In the genomic region with DNA sequence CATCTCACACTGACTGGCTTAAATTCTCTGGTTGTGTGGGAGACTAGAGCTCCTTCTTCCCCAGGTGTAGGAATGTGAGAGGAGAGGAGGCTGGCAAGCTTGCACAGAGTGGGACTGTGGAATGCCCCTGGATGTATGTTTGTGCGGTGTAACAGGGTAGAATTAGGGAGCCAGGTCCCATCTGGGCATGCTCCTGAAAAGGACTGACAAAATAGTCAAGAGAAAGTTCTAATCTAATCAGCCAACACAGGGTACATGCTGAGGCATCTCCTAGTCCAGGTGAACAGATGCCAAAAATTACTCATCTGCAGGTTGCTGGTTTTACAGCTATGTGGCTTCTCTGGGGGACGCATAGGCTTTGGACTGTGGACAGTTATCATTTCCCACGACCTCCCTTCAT, we compare ENCODE assay signal across 11 mouse cellular contexts. TPM values are rescaled to one million over a fixed set of nuclear protein-coding genes. Genes with fewer than 3 reads are reported as not detected.
DNase-seq lines count a peak whose midpoint lies in the region; ATAC-seq and TF ChIP-seq lines count a peak whose summit lies in the region.
"Had no signal": no experiment of that assay in that cellular context is flagged by ENCODE, and none has a peak within 500 bp of the region (broad histone marks: within the 10 kb centered on the region; RNA-seq: fewer than 3 reads in every experiment).

No protein-coding gene starts in this region.

- H3K4me1 ChIP-seq in heart, embryonic 12.5 days (replicated peaks), result peaks cover 13% of the 10 kb centered on the region
- peaks cover 19% of the 10 kb centered on the region for H3K4me1 ChIP-seq in embryonic facial prominence, embryonic 10.5 days
- peaks cover 14% of the 10 kb centered on the region for H3K4me1 ChIP-seq in forebrain, postnatal 0 days (ENCODE audit: insufficient read depth)
- peaks cover 21% of the 10 kb centered on the region for H3K4me1 ChIP-seq in midbrain, embryonic 13.5 days (replicated peaks)

- no peak for TF ChIP-seq CTCF in forebrain, postnatal 0 days (IDR thresholded peaks at IDR 0.05; ENCODE audit: low read depth)

- no peak overlapping the region for H3K4me2 ChIP-seq in heart, embryonic 12.5 days
- peak overlapping the region; percentile 67; the same call in 1 of the 2 replicates for H3K4me2 ChIP-seq in forebrain, postnatal 0 days (ENCODE audit: low read depth)
- H3K4me2 ChIP-seq in midbrain, embryonic 13.5 days (replicated peaks), result peak overlapping the region; percentile 74

- no peak for DNase-seq in heart, adult 18-20 months
- no peak for DNase-seq in embryonic facial prominence, embryonic 10.5 days (ENCODE audit: low spot score)
- DNase-seq in forebrain, postnatal 0 days, result no peak
- no peak for DNase-seq in layer of hippocampus, adult 18-20 months (ENCODE audit: low spot score in 2 of 2)
- DNase-seq: kidney, postnatal 25 days; right cerebral cortex, postnatal 14 days; thymus, adult 2 months had no signal

- WGBS in heart, embryonic 12.5 days, result 80% methylated on average over 3 of the region's 3 CpGs
- WGBS in embryonic facial prominence, embryonic 10.5 days, result 90% methylated on average over 3 of the region's 3 CpGs
- WGBS in forebrain, postnatal 0 days, result 96% methylated on average over 3 of the region's 3 CpGs
- WGBS in midbrain, embryonic 13.5 days, result 89% methylated on average over 3 of the region's 3 CpGs

- no peak for ATAC-seq in heart, embryonic 12.5 days (ENCODE audit: insufficient number of reproducible peaks, low FRiP score)
- no peak for ATAC-seq in forebrain, postnatal 0 days
- ATAC-seq in midbrain, embryonic 13.5 days, result no peak
- ATAC-seq in inflammation-experienced regulatory T-cells, adult 6 months, result no peak

- H3K4me3 ChIP-seq in heart, embryonic 12.5 days, result no peak overlapping the region
- peak overlapping the region; percentile 63; the same call in 1 of the 2 replicates for H3K4me3 ChIP-seq in embryonic facial prominence, embryonic 10.5 days
- no peak overlapping the region for H3K4me3 ChIP-seq in forebrain, postnatal 0 days (ENCODE audit: low read depth, low read length)
- no peak overlapping the region for H3K4me3 ChIP-seq in midbrain, embryonic 13.5 days (replicated peaks)

- no peaks in the 10 kb centered on the region for H3K27me3 ChIP-seq in heart, embryonic 12.5 days (replicated peaks)
- no peaks in the 10 kb centered on the region for H3K27me3 ChIP-seq in embryonic facial prominence, embryonic 10.5 days (replicated peaks; ENCODE audit: low read depth, poor library complexity, severe bottlenecking)
- no peaks in the 10 kb centered on the region for H3K27me3 ChIP-seq in forebrain, postnatal 0 days (ENCODE audit: insufficient read depth, low read length)
- no peaks in the 10 kb centered on the region for H3K27me3 ChIP-seq in midbrain, embryonic 13.5 days

- H3K9ac ChIP-seq in heart, embryonic 12.5 days, result no peak overlapping the region
- H3K9ac ChIP-seq in forebrain, postnatal 0 days, result no peak overlapping the region
- 0 out of 2 replicates have a peak overlapping the region, but pooled peaks have one; percentile 85 for H3K9ac ChIP-seq in midbrain, embryonic 13.5 days (replicated peaks)

- peaks cover 19% of the 10 kb centered on the region for H3K36me3 ChIP-seq in heart, embryonic 12.5 days
- H3K36me3 ChIP-seq in embryonic facial prominence, embryonic 10.5 days (replicated peaks), result peaks cover 22% of the 10 kb centered on the region
- 0 out of 2 replicates have a peak, but pooled peaks cover 3% of the 10 kb centered on the region for H3K36me3 ChIP-seq in forebrain, postnatal 0 days (ENCODE audit: insufficient read depth)
- H3K36me3 ChIP-seq in midbrain, embryonic 13.5 days, result peaks cover 29% of the 10 kb centered on the region

- 0 out of 2 replicates have a peak overlapping the region, but pooled peaks have one; percentile 97 for H3K27ac ChIP-seq in heart, embryonic 12.5 days (ENCODE audit: poor library complexity, severe bottlenecking)
- H3K27ac ChIP-seq in embryonic facial prominence, embryonic 10.5 days (replicated peaks), result peak overlapping the region; percentile 93
- H3K27ac ChIP-seq in forebrain, postnatal 0 days (ENCODE audit: low read depth, low read length), result no peak overlapping the region
- no peak overlapping the region for H3K27ac ChIP-seq in midbrain, embryonic 13.5 days

- no peaks in the 10 kb centered on the region for H3K9me3 ChIP-seq in heart, embryonic 12.5 days (replicated peaks)
- no peaks in the 10 kb centered on the region for H3K9me3 ChIP-seq in embryonic facial prominence, embryonic 10.5 days
- H3K9me3 ChIP-seq in forebrain, postnatal 0 days (ENCODE audit: low read length), result no peaks in the 10 kb centered on the region
- H3K9me3 ChIP-seq in midbrain, embryonic 13.5 days, result no peaks in the 10 kb centered on the region

RNA-seq across cellular contexts. Expression of a gene that starts 1.4 kb away (rescaled TPM):
- polyA plus RNA-seq in heart, embryonic 12.5 days (2016; fragmentation: Nextera tagmentation; extraction: Ambion mirVana), result 8.6 and 9.1 TPM in 2 replicates
- 10 to 100 TPM; 14.7 to 18.6 TPM for total RNA-seq in heart, adult 18-20 months (2021)
- polyA plus RNA-seq in embryonic facial prominence, embryonic 10.5 days (2016; fragmentation: Nextera tagmentation; extraction: Ambion mirVana), result 17.7 and 18.9 TPM in 2 replicates
- total RNA-seq in forebrain, postnatal 0 days (2014; rRNA removed), result 27.5 and 28.7 TPM in 2 replicates
- 16.8 and 20.9 TPM in 2 replicates for polyA plus RNA-seq in forebrain, postnatal 0 days (2015; fragmentation: Nextera tagmentation; extraction: Ambion mirVana)
- 20.8 and 21.2 TPM in 2 replicates for polyA plus RNA-seq in midbrain, embryonic 13.5 days (2015; fragmentation: Nextera tagmentation; extraction: Ambion mirVana)
- 10 to 100 TPM; 32.3 to 37.6 TPM for total RNA-seq in layer of hippocampus, adult 18-20 months (2021)
- 10 to 100 TPM; 27.5 to 40.7 (median 30.3) TPM for polyA plus RNA-seq in inflammation-experienced regulatory T-cells, adult 6 months (2017; shearing (Covaris generic))

RNA-seq across cellular contexts. Expression of a gene that starts 16.6 kb away (rescaled TPM):
- polyA plus RNA-seq in heart, embryonic 12.5 days (2016; fragmentation: Nextera tagmentation; extraction: Ambion mirVana), result 24.7 and 26.4 TPM in 2 replicates
- 10 to 100 TPM; 60.1 to 86.3 TPM for total RNA-seq in heart, adult 18-20 months (2021)
- 2.5 and 3.0 TPM in 2 replicates for polyA plus RNA-seq in embryonic facial prominence, embryonic 10.5 days (2016; fragmentation: Nextera tagmentation; extraction: Ambion mirVana)
- total RNA-seq in forebrain, postnatal 0 days (2014; rRNA removed), result 8.0 and 9.1 TPM in 2 replicates
- polyA plus RNA-seq in forebrain, postnatal 0 days (2015; fragmentation: Nextera tagmentation; extraction: Ambion mirVana), result 12.0 and 13.1 TPM in 2 replicates
- 2.5 and 2.9 TPM in 2 replicates for polyA plus RNA-seq in midbrain, embryonic 13.5 days (2015; fragmentation: Nextera tagmentation; extraction: Ambion mirVana)
- total RNA-seq in layer of hippocampus, adult 18-20 months (2021), result 10 to 100 TPM; 14.9 to 18.0 TPM
- under 1 TPM in 1 of 3 experiments, not detected in 2; 0.35 TPM for polyA plus RNA-seq in inflammation-experienced regulatory T-cells, adult 6 months (2017; shearing (Covaris generic))

RNA-seq across cellular contexts. Expression of a gene that starts 18.5 kb away (rescaled TPM):
- polyA plus RNA-seq in heart, embryonic 12.5 days (2016; fragmentation: Nextera tagmentation; extraction: Ambion mirVana), result 20.4 and 20.5 TPM in 2 replicates
- 10 to 100 TPM; 19.8 to 21.4 TPM for total RNA-seq in heart, adult 18-20 months (2021)
- polyA plus RNA-seq in embryonic facial prominence, embryonic 10.5 days (2016; fragmentation: Nextera tagmentation; extraction: Ambion mirVana), result 22.7 and 24.1 TPM in 2 replicates
- total RNA-seq in forebrain, postnatal 0 days (2014; rRNA removed), result 288 and 325 TPM in 2 replicates
- 384 and 414 TPM in 2 replicates for polyA plus RNA-seq in forebrain, postnatal 0 days (2015; fragmentation: Nextera tagmentation; extraction: Ambion mirVana)
- 174 and 176 TPM in 2 replicates for polyA plus RNA-seq in midbrain, embryonic 13.5 days (2015; fragmentation: Nextera tagmentation; extraction: Ambion mirVana)
- total RNA-seq in layer of hippocampus, adult 18-20 months (2021), result 100 to 1,000 TPM; 440 to 446 TPM
- under 1 TPM in 1 of 3 experiments, not detected in 2; 0.57 TPM for polyA plus RNA-seq in inflammation-experienced regulatory T-cells, adult 6 months (2017; shearing (Covaris generic))

RNA-seq across cellular contexts. Expression of a gene that starts 33.5 kb away (rescaled TPM):
- polyA plus RNA-seq in heart, embryonic 12.5 days (2016; fragmentation: Nextera tagmentation; extraction: Ambion mirVana), result 1.5 TPM in 1 of 2 replicates, not detected in the other
- not detected for total RNA-seq in heart, adult 18-20 months (2021)
- polyA plus RNA-seq in embryonic facial prominence, embryonic 10.5 days (2016; fragmentation: Nextera tagmentation; extraction: Ambion mirVana), result not detected in 2 replicates
- 1.2 TPM in 1 of 2 replicates, not detected in the other for total RNA-seq in forebrain, postnatal 0 days (2014; rRNA removed)
- polyA plus RNA-seq in forebrain, postnatal 0 days (2015; fragmentation: Nextera tagmentation; extraction: Ambion mirVana), result not detected in 2 replicates
- not detected in 2 replicates for polyA plus RNA-seq in midbrain, embryonic 13.5 days (2015; fragmentation: Nextera tagmentation; extraction: Ambion mirVana)
- not detected for total RNA-seq in layer of hippocampus, adult 18-20 months (2021)
- not detected for polyA plus RNA-seq in inflammation-experienced regulatory T-cells, adult 6 months (2017; shearing (Covaris generic))
- total RNA-seq: liver, adult 2 months had no signal
- polyA plus RNA-seq: liver, adult 2 months; thymus, adult 2 months had no signal

RNA-seq across cellular contexts. Expression of a gene that starts 37.7 kb away (rescaled TPM):
- 32.1 and 32.7 TPM in 2 replicates for polyA plus RNA-seq in heart, embryonic 12.5 days (2016; fragmentation: Nextera tagmentation; extraction: Ambion mirVana)
- 10 to 100 TPM; 32.3 to 32.9 TPM for total RNA-seq in heart, adult 18-20 months (2021)
- 50.7 and 56.2 TPM in 2 replicates for polyA plus RNA-seq in embryonic facial prominence, embryonic 10.5 days (2016; fragmentation: Nextera tagmentation; extraction: Ambion mirVana)
- 40.7 and 55.0 TPM in 2 replicates for total RNA-seq in forebrain, postnatal 0 days (2014; rRNA removed)
- 26.4 and 29.3 TPM in 2 replicates for polyA plus RNA-seq in forebrain, postnatal 0 days (2015; fragmentation: Nextera tagmentation; extraction: Ambion mirVana)
- polyA plus RNA-seq in midbrain, embryonic 13.5 days (2015; fragmentation: Nextera tagmentation; extraction: Ambion mirVana), result 44.6 and 47.2 TPM in 2 replicates
- total RNA-seq in layer of hippocampus, adult 18-20 months (2021), result 10 to 100 TPM; 48.0 to 51.0 TPM
- polyA plus RNA-seq in inflammation-experienced regulatory T-cells, adult 6 months (2017; shearing (Covaris generic)), result 1 to 10 TPM; 2.7 to 6.3 (median 2.9) TPM

Comparison
In these comparisons a context has a peak if more than half of its experiments do, and no peak if none do; other contexts are left out.
1. H3K27ac ChIP-seq: peak in heart, embryonic 12.5 days (single experiment) and embryonic facial prominence, embryonic 10.5 days (single experiment); none in forebrain, postnatal 0 days (single experiment) and midbrain, embryonic 13.5 days (single experiment).
2. RNA of a gene that starts 18.5 kb away (polyA plus RNA-seq): 384 to 414 TPM in forebrain, postnatal 0 days, 174 to 176 TPM in midbrain, embryonic 13.5 days, 22.7 to 24.1 TPM in embryonic facial prominence, embryonic 10.5 days and 20.4 to 20.5 TPM in heart, embryonic 12.5 days; 0.57 TPM in inflammation-experienced regulatory T-cells, adult 6 months; every median in the first group is over 10 times any median in the second.